Mouse (Mus musculus) stomach, postnatal 0 days (tissue): ENCODE measurements around the gene Gnmt. TPM values are rescaled to one million over a fixed set of nuclear protein-coding genes. Genes with fewer than 3 reads are reported as not detected.
A peak's percentile ranks its signal among the peaks of the same experiment; 100 is the strongest.

Experiments used
- ATAC-seq: fragments of 200-750 bp; cut with Nextera tagmentation; 2 replicates; pipeline ENCODE4 v1.8.0; 2017; ENCODE audit not compliant: low FRiP score, low TSS enrichment
- DNase-seq: peaks from one replicate; pipeline ENCODE4 v3.0.0-alpha.2; 2016; ENCODE audit warnings: low spot score
- H3K27ac ChIP-seq: fragments of 300-500 bp; sonication (generic); replicated peaks from 2 replicates; pipeline ENCODE4 v1.5.1; 2014; ENCODE audit warnings: mild to moderate bottlenecking, control low read depth
- H3K27me3 ChIP-seq: fragments of 300-500 bp; sonication (generic); 2 replicates; pipeline ENCODE4 v1.6.1; 2014; ENCODE audit warnings: low read length; ENCODE audit not compliant: control insufficient read depth, insufficient read depth
- H3K36me3 ChIP-seq: fragments of 300-500 bp; sonication (generic); 2 replicates; pipeline ENCODE4 v1.6.1; 2014; ENCODE audit warnings: low read length, mixed read lengths; ENCODE audit not compliant: control insufficient read depth, insufficient read depth
- H3K4me1 ChIP-seq: fragments of 300-500 bp; sonication (generic); replicated peaks from 2 replicates; pipeline ENCODE4 v1.6.1; 2014; ENCODE audit warnings: antibody characterized with exemption; ENCODE audit not compliant: control insufficient read depth, insufficient read depth
- H3K4me2 ChIP-seq: fragments of 300-500 bp; sonication (generic); replicated peaks from 2 replicates; pipeline ENCODE4 v1.6.1; 2014; ENCODE audit warnings: low read depth, mild to moderate bottlenecking, control low read depth, moderate library complexity
- H3K4me3 ChIP-seq: fragments of 300-500 bp; sonication (generic); 2 replicates; pipeline ENCODE4 v1.5.1; 2014; ENCODE audit warnings: low read depth, low read length, control low read depth
- H3K9ac ChIP-seq: fragments of 300-500 bp; sonication (generic); 2 replicates; pipeline ENCODE4 v1.6.1; 2014; ENCODE audit warnings: mild to moderate bottlenecking, low read length, control low read depth, mixed read lengths
- H3K9me3 ChIP-seq: fragments of 300-500 bp; sonication (generic); 2 replicates; pipeline ENCODE4 v1.6.1; 2016; ENCODE audit warnings: low read length; ENCODE audit not compliant: control insufficient read depth
- CTCF ChIP-seq: IDR thresholded peaks from 2 replicates; pipeline ENCODE4 v1.5.1; 2016; ENCODE audit warnings: antibody characterized with exemption, low read depth, mild to moderate bottlenecking, moderate library complexity
- EP300 ChIP-seq: optimal IDR thresholded peaks from 2 replicates; pipeline ENCODE3; 2016; ENCODE audit warnings: antibody characterized with exemption
- WGBS: fragments of 180-500 bp; shearing (Covaris S2); extraction: QIAGEN DNeasy Blood & Tissue Kit; methylation state at CpG from one replicate; pipeline ENCODE4 v1.1.7; 2014; 5-methylcytosine and 5-hydroxymethylcytosine counted together
- polyA plus RNA-seq: library from polyadenylated mRNA; unstranded; fragments of >200 nt; fragmentation: Nextera tagmentation; extraction: Ambion mirVana; gene quantifications from 2 replicates; pipeline ENCODE4 v1.2.1, GENCODE M21; 2015

Gene Gnmt
- polyA plus RNA-seq, 1 experiment from 2014 or later: 2.1 TPM

- Histone ChIP-seq H3K4me2 (peak within 1 kb of the TSS; percentile 80), H3K4me3 (peak within 1 kb of the TSS; percentile 82), H3K9ac (peak within 1 kb of the TSS; percentile 85), H3K27ac (peak within 1 kb of the TSS; percentile 92), H3K9me3 (no peaks in the 10 kb centered on the region), H3K27me3 (no peaks in the 10 kb centered on the region), H3K4me1 (peaks cover 5% of the 10 kb centered on the region; the same call in 1 of the 2 replicates), H3K36me3 (no peaks in the 10 kb centered on the region)
- ATAC-seq (peak; percentile 97), DNase-seq (peak; percentile 98)
- WGBS: under 1% methylated on average over 48 of the region's 48 CpGs
- TF ChIP-seq EP300: no peak
- 0 out of 2 replicates have a peak, but pooled peaks have one; percentile 10 for TF ChIP-seq CTCF
These were observed 23.8 kb downstream of the Gnmt start, which contains the start of gene Ppp2r5d for GRCm38 (mm10) chr17:46704887-46705835. Ppp2r5d (minus strand) TSS chr17:46705111.

- TF ChIP-seq EP300 (no peak), CTCF (no peak)
- Histone ChIP-seq H3K4me2 (peak overlapping the region; percentile 80), H3K4me1 (peaks cover 5% of the 10 kb centered on the region; the same call in 1 of the 2 replicates), H3K27me3 (no peaks in the 10 kb centered on the region), H3K27ac (peak overlapping the region; percentile 92), H3K9ac (peak overlapping the region; percentile 85), H3K4me3 (peak overlapping the region; percentile 82), H3K36me3 (no peaks in the 10 kb centered on the region; the same call in 1 of the 2 replicates), H3K9me3 (no peaks in the 10 kb centered on the region)
- WGBS: 4% methylated on average over 32 of the region's 41 CpGs
- ATAC-seq: peak; percentile 77
- no peak for DNase-seq
These were observed 24.7 kb downstream of the Gnmt start for GRCm38 (mm10) chr17:46703971-46704886.

GRCm38 (mm10) chr17:46702506-46702905 lies 26.5 kb downstream of the Gnmt start:
- no peak for TF ChIP-seq EP300
- no peak for TF ChIP-seq CTCF
- no peak overlapping the region for H3K4me3 ChIP-seq
- peaks cover 5% of the 10 kb centered on the region; the same call in 1 of the 2 replicates for H3K4me1 ChIP-seq
- no peak overlapping the region for H3K4me2 ChIP-seq
- ATAC-seq: no peak
- H3K27ac ChIP-seq: no peak overlapping the region
- DNase-seq: no peak
- no peaks in the 10 kb centered on the region; the same call in 1 of the 2 replicates for H3K36me3 ChIP-seq
- WGBS: 84% methylated on average over 5 of the region's 5 CpGs
- peak overlapping the region; percentile 31; the same call in 1 of the 2 replicates for H3K9ac ChIP-seq
- no peaks in the 10 kb centered on the region for H3K9me3 ChIP-seq
- H3K27me3 ChIP-seq: no peaks in the 10 kb centered on the region

- 78% methylated on average over 12 of the region's 12 CpGs for WGBS
- DNase-seq: no peak
These were observed 26.9 kb downstream of the Gnmt start for GRCm38 (mm10) chr17:46702100-46702499.

GRCm38 (mm10) chr17:46701489-46701888 lies 27.5 kb downstream of the Gnmt start:
- Histone ChIP-seq H3K27me3 (no peaks in the 10 kb centered on the region), H3K9ac (0 out of 2 replicates have a peak overlapping the region, but pooled peaks have one; percentile 18), H3K9me3 (no peaks in the 10 kb centered on the region), H3K27ac (0 out of 2 replicates have a peak overlapping the region, but pooled peaks have one; percentile 18), H3K4me3 (no peak overlapping the region), H3K4me2 (no peak overlapping the region), H3K4me1 (peaks cover 5% of the 10 kb centered on the region; the same call in 1 of the 2 replicates), H3K36me3 (no peaks in the 10 kb centered on the region; the same call in 1 of the 2 replicates)
- WGBS: 73% methylated on average over 12 of the region's 12 CpGs
- ATAC-seq (no peak), DNase-seq (no peak)
- no peak for TF ChIP-seq CTCF
- TF ChIP-seq EP300: no peak

More at GRCm38 (mm10) chr17:46702100-46702499, 26.9 kb downstream of the Gnmt start:
- H3K4me3 ChIP-seq: no peak overlapping the region
- no peak overlapping the region for H3K9ac ChIP-seq
- H3K27ac ChIP-seq: no peak overlapping the region
- H3K9me3 ChIP-seq: no peaks in the 10 kb centered on the region
- peaks cover 5% of the 10 kb centered on the region; the same call in 1 of the 2 replicates for H3K4me1 ChIP-seq
- TF ChIP-seq EP300 (no peak), CTCF (no peak)
- ATAC-seq: no peak
- H3K4me2 ChIP-seq: no peak overlapping the region
- no peaks in the 10 kb centered on the region for H3K27me3 ChIP-seq
- H3K36me3 ChIP-seq: no peaks in the 10 kb centered on the region; the same call in 1 of the 2 replicates
